Mouse (Mus musculus) WW6 (cell line): Measurements from ENCODE around the gene Aatf.
"Not testable (repeated sequence)": the region's sequence is repeated elsewhere in the genome, so short reads cannot be mapped to it uniquely, and the experiment has no call there.

ENCODE experiments used
- DNase-seq: peaks from one replicate; pipeline ENCODE4 v3.0.0-alpha.2; 2013; ENCODE audit warnings: low read depth, low spot score

Gene Aatf

DNA sequence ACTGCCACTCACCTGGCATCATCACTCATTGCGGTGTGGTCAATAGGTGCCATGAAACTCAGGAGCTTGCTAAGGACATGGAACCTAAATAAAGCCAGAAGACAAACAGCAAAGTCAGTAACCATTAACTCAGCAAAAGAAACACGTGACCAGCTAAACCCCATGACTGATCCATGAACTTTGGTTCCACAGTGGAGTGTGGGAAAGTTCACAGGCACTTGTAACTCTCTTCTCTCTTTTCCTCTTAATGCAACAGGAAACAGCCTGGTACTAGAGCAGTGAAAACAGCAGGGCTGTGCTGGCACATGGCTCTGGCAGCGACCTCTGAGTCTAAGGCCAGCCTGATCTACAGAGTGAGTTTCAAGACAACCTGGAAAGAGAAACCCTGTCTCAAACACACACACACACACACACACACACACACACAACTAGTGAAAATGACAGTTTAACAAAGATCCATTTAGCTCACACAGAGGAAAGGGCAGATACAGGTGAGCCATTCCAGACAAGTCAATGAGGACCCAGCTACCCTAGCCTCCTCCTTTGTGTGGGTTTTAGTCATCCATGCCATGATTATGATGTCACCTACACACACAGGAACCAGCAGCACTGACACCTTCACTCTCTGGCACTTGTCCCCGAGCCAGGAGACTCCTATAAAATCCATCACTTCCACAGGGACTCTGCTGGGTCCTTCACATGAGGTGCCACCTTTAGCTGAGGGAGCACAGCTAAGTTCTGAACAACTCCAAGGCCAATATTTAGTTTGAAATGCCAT lies 70.6 kb downstream of the Aatf start:
- DNase-seq = no peak

DNA sequence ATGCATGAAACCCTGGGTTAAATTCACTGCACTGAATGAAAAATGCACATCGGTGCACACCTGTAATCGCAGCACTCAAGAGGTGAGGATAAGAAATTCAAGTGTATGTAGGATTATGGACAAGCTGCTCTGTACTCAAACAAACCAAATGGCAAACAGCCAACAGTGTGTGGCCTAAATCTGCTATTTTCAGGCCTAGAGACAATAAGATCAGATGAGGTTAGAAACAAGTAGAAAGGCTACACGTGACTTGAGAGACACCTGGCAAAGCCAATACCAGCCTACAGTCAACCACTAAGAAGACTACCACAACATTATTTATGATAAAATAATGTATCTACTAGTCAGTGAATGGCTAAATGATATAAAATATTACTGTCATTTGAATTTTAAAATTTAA lies 72.9 kb downstream of the Aatf start:
- no peak for DNase-seq

DNA sequence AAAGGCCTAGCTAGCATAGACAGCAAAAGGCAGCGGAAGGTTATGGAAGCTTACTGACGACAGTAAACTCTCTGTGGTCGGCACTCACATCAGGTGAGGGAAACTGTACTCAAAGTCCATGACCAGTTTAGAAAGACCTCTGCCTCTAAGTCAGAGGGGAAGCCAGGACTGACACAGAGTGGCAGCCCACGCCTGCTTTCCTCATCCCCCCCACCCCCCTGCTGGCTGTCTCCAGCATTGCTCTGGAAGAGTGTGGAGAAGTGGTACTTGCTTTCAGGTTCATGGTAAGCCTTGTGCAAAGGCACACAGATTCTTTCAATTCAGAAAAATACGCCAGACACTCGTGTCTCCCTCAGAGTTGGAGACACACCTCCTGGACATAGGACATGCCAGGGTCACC lies 78.4 kb downstream of the Aatf start:
- no peak for DNase-seq

DNA sequence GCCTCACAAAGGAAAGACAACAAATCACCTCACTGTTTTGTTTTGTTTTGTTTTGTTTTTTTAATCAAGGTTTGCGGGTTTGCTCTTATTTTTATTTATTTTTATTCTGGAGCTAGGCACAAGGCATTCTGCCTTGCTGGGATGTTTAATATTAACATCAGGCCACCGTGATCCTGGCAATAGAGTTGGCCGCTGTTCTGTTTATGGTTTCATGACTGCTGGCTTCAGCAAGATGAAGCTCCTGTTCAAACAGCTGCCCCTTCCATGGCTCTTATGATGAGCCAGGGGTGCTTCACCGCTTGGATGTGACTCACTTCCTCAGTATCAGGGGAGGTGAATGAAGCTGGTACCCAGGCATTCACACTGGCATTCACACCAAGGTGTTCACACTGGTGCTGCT lies 83.0 kb downstream of the Aatf start:
- no peak for DNase-seq

DNA sequence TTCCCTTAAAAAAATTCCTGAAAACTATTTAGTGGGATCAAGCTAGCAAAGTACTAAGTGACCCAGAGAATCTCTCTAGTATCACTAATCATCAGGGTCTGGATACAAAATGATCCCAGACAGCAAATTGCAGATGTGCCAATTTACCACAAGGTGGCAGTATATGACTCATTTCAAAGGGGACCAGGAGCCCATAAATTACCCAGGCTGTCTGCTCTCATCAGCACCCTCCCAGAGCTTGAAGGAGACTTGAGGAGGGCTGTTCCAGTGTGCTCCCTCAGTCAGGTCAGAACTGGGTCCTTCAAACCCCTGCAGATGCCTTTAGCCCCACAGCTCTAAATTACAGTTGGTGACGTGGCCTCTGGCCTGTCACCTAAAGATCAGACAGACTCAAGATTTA lies 83.7 kb downstream of the Aatf start:
- peak; percentile 39 for DNase-seq

DNA sequence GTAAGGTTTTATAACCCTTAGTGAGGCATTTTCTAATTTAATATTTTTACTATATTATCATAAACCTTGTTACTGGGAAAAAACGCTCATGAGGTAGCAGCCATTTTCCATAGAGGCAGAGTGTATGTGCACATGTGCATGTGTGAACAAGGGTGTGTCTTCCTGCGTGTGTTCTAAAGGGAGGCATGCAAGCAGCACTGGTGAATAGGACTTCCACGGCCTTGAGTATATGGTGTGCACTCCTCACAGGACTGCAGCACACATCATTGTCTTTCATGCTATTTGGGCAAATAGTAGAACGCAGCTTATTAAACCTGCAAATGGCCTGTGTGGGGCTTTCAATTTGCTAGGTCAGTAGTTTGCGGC lies 86.7 kb downstream of the Aatf start:
- DNase-seq = no peak

DNA sequence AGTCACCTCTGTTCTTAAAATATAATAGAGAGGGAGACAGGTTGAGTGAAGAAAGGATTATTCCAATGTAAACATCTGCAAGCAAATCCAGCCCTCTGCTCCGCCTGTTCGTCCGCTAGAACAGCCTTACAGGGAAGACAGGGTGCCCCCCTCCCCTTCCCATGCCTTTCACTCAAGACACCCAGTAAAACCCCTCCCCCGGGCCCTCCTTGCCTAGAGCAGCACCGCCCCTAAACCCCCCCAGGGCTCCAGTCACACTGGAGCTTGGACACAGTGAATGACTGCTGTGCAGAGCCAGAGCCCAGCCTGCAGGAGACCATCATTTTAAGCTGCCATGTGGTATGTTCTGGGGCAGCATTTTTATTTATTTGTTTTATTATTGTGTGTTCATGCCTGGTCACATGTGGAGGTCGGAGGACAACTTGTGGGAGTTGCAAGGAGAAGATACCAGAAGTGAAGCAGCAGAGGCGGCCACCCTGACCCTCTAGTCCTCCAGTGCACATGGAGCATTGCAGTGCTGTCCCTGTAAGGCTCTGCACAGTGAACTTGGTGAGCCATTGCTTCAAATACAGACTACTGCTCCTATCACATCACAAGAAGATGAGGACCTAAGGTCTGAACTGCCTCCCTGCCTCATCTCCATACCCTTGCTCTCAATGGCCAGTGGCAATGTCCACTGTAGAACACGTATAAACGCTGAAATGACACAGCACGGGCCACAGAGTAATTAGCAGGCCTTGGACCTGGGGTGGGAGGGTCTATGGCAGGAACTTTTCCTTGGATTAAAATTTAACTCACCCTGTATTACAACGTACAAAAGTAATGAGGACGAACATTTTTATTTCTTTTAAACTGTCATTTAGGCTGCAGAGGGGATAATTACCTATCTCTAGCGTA lies 87.3 kb downstream of the Aatf start:
- no peak for DNase-seq

DNA sequence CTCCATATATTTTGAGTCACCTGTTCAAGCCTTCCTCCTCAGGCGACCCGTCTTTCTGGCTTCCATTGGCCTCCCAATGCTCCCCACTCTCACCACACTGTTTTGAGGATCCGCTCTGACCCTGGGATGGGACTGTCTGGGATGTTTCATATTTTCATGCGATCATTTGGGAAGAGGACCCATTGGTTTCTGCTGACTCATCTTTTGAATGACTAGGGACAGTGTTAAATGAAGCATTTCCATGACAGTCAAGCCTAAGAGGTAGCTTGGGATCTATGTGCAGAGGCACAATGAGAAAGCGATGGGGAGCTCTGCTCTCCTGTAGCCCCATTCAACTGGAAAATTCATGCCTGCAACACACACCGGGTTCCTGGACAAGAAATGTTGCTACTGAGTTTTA lies 92.5 kb downstream of the Aatf start:
- DNase-seq = no peak

DNA sequence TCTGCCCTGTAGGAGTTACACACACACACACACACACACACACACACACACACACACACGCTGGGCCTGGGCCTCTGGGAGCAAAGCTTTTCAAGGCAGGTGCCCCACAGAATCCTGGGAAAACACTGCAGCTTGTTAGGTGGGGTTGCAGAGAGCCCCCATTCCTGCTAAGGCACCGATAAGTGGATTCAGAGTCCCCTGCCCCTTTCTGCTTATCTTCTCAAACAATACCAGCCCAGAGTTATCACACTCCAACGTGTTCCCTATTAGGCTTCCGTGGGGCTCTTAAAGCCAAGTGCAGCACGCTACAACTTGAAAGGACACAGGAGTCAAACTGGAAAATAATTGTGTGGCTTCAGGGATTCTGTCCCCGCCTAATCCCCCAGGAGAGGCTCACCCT lies 100.2 kb downstream of the Aatf start:
- DNase-seq = no peak

DNA sequence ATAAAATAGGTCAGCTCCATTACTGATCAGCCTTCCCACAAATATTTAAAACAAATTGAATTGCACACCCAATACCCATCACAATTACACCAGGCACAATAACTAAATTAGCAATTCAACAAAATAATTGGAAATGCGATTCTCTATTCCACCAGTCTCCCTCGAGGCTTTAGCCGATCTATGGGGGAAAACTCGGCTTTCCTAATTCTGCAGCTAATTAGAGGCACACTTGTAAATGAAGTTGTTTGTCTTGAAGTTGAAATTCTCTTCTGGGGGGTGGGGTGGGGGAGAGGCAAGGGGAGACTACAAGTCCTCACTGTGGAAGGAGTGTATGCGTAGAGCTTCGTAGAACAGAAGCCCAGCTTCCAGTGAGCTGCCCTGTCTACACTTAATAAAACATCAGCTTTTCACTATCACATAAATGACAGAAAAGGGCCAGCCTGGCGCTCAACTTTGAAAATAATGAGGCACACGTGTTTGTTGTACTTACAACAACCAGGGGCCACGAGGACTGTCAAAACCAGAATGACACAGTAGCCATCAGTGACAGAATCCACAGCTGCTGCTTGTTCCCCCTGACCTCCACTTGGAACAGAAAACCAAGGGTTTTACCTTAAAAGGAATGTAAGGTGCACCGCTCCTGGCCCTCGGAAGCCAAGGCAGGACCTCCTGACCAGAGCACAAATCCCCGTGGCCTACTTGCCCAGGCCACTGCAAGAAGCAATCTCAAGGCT lies 101.0 kb downstream of the Aatf start:
- DNase-seq = no peak

DNA sequence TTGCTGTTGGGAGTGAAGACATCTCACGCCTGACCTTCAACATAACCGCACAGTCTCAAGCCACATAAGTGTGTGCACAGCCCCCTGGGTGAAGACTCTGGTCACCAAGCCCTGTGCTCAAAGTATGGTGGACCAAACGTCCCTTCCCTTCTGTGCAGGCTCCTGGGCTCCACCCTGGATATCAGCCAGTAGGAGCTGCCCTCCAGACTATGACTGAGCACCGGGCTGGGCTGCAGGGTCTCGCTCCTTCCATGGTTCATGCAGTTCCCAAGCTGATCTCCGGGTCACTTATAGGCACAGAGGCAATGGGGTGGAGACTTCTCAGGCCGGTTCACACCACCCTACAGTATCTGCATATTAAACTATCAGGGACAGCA lies 101.7 kb downstream of the Aatf start:
- DNase-seq = no peak

DNA sequence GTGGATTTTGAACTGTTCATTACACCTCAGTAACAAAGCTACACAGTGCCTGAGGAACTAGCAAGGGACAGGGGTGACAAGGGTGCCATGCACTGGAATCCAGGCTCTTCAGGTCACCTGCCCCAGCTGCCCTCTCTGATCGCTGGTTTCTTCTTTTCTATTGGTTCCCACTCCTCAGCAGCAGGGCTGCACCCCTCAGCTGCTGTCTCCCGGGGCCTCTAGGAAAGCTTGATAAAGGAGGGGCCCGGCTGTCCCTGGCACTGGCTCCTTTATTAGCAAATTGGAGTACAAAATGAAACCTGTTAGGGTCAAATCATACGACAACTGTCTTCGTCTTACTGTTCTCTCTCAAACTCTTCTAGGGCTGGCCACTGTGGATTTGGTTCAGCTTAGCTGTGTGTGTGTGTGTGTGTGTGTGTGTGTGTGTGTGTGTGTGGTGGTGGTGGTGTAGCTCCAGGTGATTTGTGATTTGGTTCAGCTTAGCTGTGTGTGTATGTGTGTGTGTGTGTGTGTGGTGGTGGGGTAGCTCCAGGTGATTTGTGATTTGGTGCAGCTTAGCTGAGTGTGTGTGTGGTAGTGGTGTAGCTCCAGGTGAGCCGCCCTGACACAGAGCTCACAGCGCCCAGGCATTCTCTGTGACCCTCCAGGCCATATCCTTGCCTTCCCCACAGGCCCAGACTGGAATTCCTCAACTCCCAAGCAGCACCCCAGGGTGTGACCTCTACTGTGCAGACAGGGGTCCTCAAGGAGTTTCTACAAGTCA lies 102.3 kb downstream of the Aatf start:
- no peak for DNase-seq

DNA sequence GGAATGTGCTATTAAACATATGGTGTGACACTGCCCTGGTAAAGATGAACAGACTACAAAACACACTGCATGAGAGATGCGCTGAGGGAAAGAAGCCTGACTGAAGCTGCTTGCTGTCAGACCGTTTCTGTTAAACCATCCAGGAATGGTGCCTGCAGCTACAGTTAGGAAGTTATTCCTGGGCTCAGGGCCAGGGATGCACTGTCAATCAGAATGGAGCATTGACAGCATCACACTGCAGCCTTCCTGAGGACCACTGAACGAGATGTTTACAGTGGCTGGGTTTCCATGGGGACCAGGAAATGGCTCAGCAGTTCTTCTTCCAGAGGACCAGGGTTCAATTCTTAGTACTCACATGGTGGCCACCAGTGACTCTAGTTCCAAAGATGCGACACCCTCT lies 102.9 kb downstream of the Aatf start:
- no peak for DNase-seq

DNA sequence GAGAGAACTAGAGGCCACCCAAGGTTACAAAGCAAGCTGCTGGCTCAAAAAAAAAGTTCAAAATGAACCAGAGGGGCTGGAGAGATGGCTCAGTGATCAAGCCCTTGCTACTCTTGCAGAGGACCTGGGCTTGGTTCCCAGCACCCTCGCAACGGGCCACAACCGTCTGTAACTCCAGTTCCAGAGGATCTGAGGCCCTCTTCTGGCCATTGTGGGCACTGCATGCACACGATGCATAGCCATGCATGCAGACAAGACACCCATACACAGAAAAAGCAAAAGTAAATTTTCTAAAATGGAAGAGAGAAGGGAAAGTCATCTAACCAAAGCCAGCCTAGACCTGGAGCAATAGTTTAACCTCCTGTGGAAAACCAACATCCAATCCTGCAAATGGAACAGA lies 106.6 kb downstream of the Aatf start:
- no peak for DNase-seq

DNA sequence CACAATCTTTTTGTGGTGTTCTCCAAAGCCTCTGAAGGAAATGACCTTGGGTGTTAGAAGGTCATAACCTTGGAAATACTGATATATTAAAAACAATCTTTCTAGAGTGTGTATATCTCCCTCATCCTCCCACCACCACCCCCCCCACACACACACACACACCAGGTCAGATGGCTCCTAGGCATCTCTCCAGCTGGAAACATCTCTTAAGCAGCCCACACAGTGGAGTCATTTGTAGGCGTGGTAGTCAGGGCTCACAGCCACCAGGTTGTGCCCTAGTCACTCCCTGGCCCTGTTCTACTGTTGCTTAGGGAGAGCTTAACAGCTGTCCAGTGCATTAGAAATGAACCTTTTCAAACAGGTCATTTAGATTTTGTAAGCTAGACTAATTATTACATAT lies 118.3 kb downstream of the Aatf start:
- DNase-seq = no peak

DNA sequence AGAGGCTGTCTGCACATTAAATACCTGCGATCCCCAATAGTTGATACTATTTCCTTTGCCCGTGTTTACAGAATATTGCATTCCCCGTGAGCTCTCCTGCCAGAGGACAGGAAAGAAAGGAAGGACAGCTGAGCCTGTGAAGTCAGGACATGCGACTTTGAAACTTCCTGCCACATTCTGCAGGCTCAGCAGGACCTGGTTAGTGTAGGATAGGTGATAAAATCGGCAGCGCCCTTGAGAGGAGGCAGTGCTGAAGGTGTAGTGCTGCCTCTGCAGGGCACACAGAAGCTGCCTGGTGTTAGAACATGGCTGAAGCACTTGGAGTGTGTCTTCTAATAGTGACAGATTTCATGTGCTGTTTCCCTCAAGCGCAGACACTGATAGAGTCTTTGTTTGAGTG lies 119.8 kb downstream of the Aatf start:
- DNase-seq = no peak

DNA sequence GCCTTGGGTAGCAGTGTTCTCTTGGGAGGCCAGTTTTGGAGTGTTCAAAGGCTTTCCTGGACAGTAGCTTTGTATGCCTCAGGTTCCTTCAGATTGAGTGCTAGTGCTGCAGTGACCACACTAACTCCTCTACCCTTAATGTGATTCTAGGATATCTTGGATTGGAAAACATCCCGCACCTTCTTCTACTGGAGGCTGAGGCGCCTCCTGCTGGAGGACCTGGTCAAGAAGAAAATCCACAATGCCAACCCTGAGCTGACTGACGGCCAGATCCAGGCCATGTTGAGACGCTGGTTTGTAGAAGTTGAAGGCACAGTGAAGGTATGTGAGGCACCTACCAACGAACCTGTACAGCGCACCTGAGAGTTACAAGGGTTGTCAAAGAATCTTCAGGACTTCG lies 121.3 kb downstream of the Aatf start:
- DNase-seq = not testable (repeated sequence)

DNA sequence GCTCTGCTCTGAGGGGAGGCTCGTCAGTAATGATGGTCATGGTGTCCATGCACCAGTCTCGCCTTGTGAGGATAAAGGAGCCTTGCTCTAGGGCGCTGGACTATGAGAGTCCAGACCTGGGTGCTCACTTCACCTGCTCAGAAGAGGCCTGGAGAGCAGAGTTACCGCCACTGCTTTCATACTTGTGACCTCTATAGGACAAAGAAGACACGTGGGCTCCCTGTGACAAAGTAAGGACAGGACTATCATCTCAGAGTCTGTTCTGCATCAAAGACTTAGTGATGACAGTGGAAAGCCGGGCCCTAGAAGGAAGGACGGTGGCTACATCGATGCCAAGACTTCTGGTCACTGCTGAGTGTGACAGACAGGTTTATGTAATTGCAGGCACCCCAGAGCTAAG lies 122.2 kb downstream of the Aatf start:
- no peak for DNase-seq

DNA sequence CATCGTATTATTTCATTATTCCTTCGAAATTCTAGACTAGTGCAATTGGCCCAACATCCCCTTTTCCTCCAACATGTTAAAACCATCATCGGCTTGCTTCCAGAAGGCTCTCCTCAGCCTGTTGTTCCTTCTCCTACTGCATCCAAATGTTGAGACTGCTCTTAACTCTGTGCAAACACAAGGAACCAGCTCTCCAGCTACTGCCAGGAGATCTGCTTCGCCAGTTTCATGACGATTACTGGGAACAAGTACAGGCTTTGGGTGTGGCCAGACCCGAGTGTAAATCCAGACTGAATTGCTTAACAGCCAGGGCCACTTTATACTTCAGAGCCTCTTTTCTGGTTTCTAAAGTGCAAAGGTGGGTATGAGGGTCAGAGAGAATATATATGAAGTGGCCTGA lies 124.0 kb downstream of the Aatf start:
- no peak for DNase-seq

DNA sequence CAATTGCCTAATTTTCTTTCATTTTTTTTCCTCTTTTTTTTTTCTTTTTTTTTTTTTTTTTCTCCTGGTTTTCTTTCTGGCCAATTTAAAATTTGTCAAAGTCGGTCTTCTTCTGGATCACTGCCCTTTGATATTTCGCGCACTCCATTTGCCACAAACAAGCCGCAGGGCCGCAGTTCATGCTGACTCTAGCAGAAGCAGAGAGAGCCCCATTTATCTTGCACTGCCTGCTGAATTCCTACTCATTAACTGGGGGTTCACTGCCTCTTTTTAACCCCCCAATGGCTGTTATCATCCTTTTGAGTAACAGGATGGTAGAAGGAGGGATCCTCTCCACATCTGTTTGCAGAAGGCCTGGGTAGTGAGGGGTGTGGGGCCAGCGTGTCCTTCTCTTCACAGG lies 129.4 kb downstream of the Aatf start:
- DNase-seq = no peak

DNA sequence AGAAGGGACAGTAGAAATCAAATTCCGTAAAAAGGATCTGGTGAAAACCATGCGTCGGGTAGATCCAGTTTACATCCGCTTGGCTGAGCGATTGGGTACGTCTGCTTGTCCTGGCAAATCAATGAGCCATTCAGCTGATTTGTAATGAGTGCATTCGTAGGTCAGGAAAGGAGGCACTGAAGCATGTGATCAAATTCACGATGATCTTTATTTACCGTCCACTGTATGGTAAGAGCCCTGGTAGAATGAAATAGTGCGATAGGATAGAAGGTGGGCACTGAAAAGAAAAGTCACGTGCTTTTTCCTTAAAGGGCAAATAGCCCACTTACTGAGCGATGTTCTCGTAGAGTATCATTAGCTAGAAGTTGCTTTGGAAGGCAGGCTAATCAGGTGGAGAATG lies 130.9 kb downstream of the Aatf start:
- DNase-seq = no peak
